Mouse (Mus musculus) mouse embryonic stem cell (cell line): ENCODE measurements at regions not wholly inside any gene's neighbourhood (a gene's known extent, or its start where the extent isn't known, plus 50 kb on each side); places are given as distances from the start of the nearest gene placed in this dataset.

Experiments
- in situ Hi-C, 2 experiments: fragments of 300-500 bp; cut with MboI; formaldehyde crosslinking; loops; 1 replicate in 1 of 2; 3 replicates in 1 of 2; pipeline ENCODE4 v1.14.3; 2019 to 2020; ENCODE audit warnings: low sequenced_read_pairs in 2 of 2, low pct_unique_long_range_greater_than_20kb in 1 of 2, mixed read lengths in 1 of 2; ENCODE audit not compliant: unreplicated experiment in 1 of 2

DNA sequence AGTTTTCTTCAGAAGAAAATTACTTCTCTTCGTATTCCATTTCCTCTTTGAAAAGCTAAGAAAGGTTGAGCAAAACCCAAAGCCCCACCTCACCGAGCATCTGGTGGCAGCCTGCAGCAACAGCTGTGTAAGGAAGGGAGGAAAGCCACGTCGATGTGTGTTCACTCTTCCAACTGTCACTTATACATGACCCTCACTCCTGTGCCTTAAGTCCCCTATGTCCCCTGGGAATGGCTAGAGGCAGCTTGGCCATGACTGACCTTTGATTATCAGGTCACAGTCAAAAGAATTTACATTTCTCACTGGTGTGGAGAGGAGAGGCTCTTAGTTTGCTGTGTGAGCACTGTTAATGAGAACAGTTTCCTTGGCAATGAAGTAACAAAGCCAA is 266.8 kb upstream of the Nr5a2 start:
- in situ Hi-C loops, result loop anchor here in 1 of 2 experiments (25.0 kb wide), 1 partner anchor 810 kb away; no protein-coding TSS in a partner anchor

DNA sequence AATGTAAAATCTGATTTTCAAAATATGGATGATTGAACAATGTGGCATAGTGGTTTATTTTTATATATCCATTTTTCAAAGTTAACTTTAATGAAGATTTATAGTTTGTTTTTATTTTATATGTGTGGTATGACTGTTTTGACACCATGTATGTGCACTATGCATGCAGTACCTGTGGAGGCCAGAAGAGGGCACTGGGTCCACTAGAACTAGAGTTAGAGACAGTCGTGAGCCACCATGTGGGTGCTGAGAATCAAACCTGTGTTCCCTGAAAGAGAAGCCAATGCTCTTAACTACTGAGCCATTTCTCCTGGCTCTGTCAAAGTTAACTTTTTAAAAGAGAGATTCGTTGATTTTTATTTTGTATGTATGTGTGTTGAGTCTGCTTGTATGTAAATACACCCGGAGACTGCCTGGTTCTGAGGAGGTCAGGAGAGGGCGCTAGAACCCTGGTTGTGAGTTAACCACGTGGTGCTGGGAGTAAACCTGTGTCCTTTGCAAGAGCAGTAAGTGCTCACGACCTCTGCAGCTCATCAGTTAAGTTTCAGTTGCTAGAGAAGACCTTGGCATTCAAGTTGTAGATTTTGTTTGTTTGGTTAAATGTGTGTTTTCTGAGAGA is 266.3 kb upstream of the Nr5a2 start:
- in situ Hi-C loops, result loop anchor here in 1 of 2 experiments (25.0 kb wide), 1 partner anchor 811 kb away; no protein-coding TSS in a partner anchor

DNA sequence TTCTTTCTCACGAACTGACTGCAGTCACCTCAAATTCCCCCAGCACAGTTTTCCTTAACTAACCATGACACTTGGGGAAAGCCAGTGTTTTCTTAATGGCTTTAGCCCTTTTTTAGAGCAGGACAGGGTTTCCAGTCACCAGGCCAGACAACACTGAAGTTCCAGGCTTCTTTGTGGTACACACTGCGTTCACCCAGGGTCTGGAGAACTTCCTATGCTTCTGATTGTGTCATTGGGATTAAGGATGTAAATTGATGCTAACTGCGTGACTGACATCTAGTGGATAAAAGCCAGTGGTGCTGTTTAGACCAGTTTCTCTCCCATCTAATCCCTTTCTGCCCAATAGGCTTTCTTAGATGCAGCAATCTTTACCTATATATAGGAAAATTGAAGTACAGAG is 265.2 kb upstream of the Nr5a2 start:
- in situ Hi-C loops, result loop anchor here in 1 of 2 experiments (25.0 kb wide), 1 partner anchor 812 kb away; no protein-coding TSS in a partner anchor

DNA sequence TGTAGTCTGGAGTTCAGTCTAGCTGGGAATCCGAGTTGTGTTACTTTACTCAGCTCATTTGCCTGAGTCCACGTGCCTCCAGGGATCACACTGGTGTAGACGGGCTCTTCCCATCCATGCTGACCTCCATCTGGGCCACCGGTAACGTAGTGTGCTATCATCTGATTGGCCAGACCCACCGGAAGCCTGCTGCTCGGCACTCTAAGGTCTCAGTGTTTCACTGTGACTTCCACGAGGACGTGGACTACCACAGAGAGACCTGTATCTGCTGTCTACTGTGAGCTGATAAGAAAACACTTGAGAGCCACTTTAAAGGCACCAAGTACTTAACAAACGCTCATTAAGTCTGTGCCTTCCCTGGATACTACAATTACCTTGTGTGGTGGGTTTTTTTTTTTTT is 262.8 kb upstream of the Nr5a2 start:
- in situ Hi-C loops, result loop anchor here (25.0 kb wide), 1 partner anchor 686 kb away; no protein-coding TSS in a partner anchor

DNA sequence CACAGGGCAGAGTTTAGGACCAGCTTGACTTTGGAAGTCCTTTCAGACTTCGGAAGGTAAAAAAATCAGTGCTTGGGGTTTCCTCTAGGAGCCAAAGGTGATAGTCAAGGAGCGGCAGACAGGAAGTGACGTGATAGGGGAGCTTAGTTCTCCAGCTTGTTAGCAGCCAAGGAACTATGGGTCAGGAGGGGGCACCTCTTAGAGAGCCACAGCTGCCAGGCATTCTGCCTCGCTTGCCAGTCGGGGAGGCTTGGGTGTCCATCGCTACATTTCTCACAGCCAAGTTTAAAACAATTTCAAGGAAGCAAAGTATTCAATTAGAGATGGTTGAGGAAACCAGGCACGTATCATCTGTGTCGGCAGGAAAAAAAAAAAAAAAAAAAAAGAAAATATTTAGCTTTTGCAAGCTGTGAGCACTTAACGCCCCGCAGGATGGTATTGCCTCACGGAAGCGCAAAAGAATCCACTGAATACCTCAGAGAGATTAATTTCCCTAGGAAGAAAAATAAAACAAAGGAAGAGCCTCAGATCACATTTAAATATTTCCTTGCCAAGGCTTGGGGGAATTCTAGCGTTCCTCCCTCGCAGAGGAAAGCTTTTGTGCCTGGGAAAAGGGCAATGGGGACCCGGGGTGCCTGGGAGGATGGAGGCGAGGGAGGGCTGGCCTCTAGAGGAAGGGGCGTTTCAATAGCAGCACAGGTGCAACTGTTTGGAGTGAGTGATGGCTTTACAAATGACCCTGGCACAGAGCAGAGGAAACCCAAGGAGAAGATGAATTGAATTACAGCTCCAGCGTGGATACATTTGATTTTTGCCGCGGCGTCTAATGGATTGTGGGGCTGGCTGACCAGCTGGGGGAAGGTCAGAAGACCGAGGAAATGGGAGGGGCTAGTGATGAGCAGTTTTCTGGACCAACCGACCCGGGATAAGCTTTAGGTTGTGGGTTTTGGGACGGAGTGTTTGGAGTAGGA is 261.1 kb upstream of the Nr5a2 start:
- in situ Hi-C loops, result loop anchor here (25.0 kb wide), 1 partner anchor 684 kb away; no protein-coding TSS in a partner anchor

DNA sequence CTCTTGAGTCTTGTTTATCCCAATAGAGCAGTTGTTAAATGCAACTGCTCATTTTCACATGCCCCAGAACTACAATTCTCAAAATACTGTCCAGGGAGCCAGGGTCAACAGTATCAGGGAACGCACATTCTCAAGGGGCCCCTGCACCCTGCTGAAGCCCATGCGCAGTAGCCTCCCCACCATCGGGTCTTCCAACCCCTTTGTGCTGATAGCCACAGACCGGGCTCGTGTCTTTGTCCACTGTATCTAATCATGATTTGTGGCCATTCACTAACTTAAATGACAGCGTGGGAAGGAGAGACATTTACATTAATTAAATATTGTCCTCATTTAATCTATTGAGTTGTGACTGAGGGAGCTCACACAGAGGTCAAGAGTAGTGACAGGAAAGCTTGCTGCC is 260.0 kb upstream of the Nr5a2 start:
- in situ Hi-C loops, result loop anchor here (25.0 kb wide), 1 partner anchor 683 kb away; no protein-coding TSS in a partner anchor

DNA sequence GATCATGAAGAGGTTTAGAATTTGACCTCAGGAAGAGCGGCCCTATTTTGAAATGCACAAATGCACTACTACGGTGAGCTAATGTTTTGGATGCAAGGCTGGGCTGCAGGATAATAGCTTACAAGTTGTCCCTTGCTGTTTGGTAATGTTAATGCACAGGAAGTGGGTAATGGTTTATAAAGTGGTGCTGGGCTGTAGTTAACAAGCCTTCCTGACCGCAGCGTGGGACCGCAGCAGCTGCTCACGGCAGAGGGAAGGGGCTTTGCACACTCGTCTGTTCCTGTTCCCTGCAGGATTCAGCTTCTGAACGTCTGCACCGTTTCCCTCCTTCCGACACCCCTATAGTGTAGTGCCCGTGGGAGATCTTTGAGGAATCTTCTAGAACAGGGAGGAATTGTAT is 258.4 kb upstream of the Nr5a2 start:
- in situ Hi-C loops, result loop anchor here (25.0 kb wide), 1 partner anchor 681 kb away; no protein-coding TSS in a partner anchor

DNA sequence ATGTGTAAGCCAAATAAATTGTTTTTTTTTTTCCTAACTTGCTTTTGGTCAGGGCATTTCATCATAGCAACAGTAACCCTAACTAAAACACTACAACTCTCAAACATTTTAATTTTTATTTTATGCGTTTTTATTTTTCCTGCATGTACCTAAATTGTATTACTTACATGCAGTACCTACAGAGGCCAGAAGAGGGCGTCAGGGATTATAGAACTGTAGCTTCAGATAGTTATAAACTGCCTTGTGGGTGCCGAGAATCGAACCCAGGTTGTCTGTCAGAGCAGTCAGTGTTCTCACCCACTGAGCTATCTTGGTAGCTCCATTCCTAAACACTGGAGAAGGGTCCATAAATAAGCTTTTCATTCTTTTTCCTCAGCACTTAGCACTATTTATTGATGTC is 257.8 kb upstream of the Nr5a2 start:
- in situ Hi-C loops, result loop anchor here (25.0 kb wide), 1 partner anchor 681 kb away; no protein-coding TSS in a partner anchor

DNA sequence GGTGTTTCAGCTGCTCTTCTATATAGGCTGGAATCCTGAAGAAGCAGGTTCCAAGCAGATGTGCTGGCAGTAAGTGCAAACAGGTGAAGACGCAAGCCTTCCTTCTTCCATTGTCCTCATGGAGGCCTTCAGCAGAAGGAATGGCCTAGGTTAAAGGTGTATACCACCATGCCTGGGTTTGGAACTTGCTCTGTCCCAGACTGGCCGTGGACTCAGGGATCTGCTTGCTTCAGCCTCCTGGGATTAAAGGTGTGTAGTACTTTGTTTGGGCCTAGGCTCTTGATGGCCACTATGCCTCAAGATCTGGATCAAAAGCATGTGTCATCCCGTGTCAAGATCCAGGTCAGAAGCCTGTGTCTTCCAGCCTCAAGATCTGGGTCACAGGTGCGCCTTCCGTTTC is 257.0 kb upstream of the Nr5a2 start:
- in situ Hi-C loops, result loop anchor here (25.0 kb wide), 1 partner anchor 680 kb away; no protein-coding TSS in a partner anchor

DNA sequence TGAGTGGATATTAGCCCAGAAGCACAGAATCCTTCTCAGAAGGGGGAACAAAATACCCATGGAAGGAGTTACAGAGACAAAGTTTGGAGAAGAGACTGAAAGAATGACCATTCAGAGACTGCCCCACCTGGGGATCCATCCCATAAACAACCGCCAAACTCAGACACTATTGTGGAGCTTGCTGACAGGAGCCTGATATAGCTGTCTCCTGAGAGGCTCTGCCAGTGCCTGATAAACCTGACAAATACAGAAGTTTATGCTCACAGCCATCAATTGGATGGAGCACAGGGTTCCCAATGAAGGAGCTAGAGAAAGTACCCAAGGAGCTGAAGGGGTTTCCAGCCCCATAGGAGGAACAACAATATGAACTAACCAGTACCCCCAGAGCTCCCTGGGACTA is 254.1 kb upstream of the Nr5a2 start:
- in situ Hi-C loops, result loop anchor here (25.0 kb wide), 1 partner anchor 677 kb away; no protein-coding TSS in a partner anchor

DNA sequence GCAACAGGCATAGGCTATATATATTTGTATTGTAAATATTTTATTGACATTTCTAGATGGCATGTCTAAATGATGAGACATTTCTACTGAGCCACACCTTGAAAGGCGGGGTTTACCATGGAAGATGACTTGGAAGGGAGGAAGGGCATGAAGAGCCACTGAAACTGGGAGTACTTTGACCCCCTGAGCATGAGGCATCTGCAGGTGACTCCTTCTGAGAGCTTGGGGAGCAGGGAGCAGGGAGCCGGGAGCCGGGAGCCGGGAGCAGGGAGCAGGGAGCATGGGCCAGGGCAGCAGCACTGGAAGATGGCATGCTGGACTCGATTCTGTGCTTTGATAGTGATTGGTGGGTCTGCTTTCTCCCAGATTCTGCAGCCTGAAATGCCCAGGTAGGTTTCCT is 253.5 kb upstream of the Nr5a2 start:
- in situ Hi-C loops, result loop anchor here (25.0 kb wide), 1 partner anchor 676 kb away; no protein-coding TSS in a partner anchor

DNA sequence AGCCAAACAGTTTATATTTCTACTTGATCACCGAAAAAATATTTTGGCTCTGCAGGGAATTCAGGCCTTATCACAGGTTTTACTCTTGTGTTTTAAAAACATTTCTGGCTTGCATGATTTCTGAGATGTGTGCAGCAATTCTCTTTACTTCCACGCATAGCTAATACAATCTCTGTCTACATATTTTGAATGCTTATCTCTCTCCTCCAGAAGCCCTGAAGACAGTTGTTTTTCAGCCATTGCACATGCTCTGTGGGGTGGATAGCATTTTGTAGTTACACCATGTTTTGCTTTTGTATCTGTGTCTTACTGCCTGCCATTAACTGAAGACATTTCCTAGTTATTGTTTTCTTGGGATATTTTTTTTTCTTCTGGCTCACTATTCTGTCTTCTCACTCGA is 252.6 kb upstream of the Nr5a2 start:
- in situ Hi-C loops, result loop anchor here (25.0 kb wide), 1 partner anchor 676 kb away; no protein-coding TSS in a partner anchor

DNA sequence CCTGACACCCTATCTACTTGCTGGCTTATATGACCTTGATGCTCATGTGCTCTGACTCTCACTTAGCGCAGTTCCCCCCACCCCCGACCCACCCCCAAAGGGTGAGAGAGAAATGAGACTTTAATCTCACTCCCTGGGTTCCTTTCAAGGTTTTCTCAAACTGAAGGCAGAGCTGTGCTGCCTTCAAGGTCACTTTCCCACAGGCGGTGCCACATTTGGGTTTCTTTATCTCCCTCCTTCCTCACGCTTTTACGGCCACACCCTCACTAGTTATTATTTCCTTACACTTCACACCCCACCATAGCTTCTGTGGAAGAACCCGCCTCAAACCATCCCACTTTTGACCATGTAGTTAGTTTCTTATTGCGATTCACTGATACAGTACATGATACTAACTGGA is 244.1 kb upstream of the Nr5a2 start:
- in situ Hi-C loops, result loop anchor here (25.0 kb wide), 1 partner anchor 667 kb away; no protein-coding TSS in a partner anchor

DNA sequence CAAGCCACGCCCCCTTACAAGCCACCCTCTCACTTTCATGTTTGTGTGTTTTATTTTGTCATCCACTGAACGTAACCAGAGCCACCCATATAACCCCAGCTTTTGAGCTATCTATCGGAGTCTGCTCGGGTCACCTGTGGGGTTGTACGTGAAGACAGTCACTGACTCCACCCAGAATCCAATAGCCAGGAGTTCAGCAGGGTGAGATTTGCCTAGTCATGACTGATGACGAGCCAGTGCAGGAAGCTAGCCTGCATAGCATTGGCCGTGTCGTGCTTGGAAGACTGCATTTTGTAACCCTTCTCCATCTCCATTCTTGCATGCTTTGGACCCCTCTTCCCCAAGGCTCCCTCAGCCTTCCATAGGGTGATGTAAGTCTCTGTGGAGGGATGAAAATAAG is 243.3 kb upstream of the Nr5a2 start:
- in situ Hi-C loops, result loop anchor here (25.0 kb wide), 1 partner anchor 666 kb away; no protein-coding TSS in a partner anchor

DNA sequence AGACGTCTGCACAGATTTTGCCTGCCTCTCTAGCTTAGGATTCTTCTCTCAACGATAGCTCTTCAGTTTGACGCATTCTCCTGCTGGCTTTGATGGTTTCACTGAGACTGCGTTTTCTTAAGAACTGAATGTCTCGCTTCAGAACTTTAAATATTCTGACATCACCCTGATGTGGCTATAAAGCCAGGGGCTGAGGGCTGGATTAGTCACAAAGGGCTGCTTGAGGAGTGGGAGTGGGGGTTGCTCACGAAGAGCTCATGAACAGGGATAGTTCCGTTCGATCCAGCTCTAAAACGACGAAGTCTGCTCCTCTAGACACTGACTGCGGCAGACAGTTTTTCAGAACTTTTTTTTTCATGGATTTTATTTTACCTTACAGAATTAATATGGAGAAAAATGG is 240.7 kb upstream of the Nr5a2 start:
- in situ Hi-C loops, result loop anchor here (25.0 kb wide), 1 partner anchor 664 kb away; no protein-coding TSS in a partner anchor

DNA sequence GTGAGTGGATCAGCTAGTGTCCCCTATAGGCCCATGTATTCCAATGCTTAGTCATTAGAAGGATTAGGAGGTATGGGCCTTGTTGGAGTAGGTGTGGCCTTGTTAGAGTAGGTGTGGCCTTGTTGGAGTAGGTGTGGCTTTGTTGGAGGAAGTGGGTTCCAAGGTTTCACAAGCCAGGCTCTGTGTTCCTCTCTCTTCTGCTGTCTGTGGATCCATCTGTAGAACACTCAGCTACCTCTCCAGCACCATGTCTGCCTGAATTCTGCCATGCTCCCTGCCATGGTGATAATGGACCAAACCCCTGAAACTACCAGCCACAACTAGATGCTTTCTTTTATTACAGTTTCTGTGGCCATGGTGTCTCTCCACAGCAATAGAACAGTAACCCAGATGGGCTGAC is 235.7 kb upstream of the Nr5a2 start:
- in situ Hi-C loops, result no loop called here

DNA sequence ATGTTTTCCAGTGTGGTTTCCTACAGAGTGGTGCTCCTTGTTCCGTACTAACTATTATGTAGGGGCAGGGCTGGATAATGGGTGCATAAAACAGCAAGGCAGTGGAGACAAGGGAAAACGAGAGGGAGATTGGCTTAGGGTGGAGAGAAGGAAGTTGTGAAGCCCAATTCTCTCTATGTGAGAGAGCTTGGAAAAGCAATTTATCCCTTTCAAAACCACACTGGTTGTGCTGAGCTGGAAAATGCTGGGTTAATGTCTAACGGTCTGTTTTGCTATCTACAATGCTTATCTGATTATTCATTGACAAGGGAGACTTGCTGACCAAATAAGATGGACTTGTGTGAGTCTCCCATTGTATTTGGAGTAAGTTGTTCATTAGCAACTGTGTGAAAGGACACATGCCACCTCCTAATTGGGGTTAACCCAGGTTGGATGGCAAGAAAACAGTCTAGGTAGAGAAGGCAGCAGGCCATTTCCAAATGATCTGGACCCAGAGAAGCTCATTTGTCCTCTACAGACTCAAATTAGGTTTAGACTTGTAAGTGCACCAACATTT is 234.9 kb upstream of the Nr5a2 start:
- in situ Hi-C loops, result no loop called here

DNA sequence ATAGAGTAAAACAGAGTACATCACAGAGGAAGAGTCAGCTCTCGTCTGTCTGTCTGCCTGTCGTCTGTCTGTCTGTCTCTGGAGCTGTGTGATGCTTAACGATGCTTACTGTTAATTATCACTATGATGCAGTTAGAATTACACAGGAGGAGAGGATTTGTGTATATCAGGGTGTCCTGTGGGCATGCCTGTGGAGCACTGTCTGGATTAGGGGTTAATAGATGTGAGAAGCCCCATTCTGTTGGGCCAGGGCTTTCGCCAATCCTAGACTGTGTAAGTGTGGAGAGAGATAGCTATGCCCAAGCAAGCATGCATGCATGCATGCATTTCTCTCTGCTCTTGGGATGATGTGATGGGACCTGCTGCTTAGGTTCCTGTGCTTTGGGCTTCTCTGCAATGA is 218.0 kb upstream of the Nr5a2 start:
- in situ Hi-C loops, result no loop called here

DNA sequence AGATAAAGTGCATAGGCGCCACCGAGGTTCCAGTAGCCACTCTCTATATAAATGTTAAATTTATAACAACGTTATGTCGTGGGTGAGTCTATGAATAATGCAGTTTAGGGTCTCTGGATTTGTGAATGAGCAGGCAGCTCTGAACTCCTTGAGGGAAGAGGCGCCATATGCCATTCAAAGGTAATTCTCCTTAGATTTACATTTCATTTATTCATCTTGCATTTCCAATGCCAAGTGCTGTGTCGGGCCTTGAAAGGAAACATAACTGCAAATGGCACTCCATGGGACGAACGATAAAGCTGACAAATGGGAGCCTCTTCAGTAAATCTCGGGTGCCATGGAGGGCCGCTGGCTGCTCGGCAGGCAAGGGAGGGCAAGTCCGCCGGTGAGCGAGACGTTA is 216.4 kb upstream of the Nr5a2 start:
- in situ Hi-C loops, result no loop called here
